Mouse (Mus musculus) forebrain, embryonic 11.5 days (tissue): ENCODE results near the gene Aip. TPM values are rescaled to one million over a fixed set of nuclear protein-coding genes. Genes with fewer than 3 reads are reported as not detected.

Experiments used
- ATAC-seq: fragments of 200-750 bp; cut with Nextera tagmentation; replicated peaks from 2 replicates; pipeline ENCODE4 v1.8.0; 2017; ENCODE audit warnings: moderate TSS enrichment; ENCODE audit not compliant: low FRiP score
- DNase-seq: peaks from one replicate; pipeline ENCODE4 v3.0.0-alpha.2; 2017; ENCODE audit warnings: low spot score
- H3K27ac ChIP-seq: fragments of 300-500 bp; sonication (generic); 2 replicates; pipeline ENCODE4 v1.5.1; 2014; ENCODE audit warnings: low read depth, low read length
- H3K27me3 ChIP-seq: fragments of 300-500 bp; sonication (generic); 2 replicates; pipeline ENCODE4 v1.6.1; 2014; ENCODE audit warnings: mild to moderate bottlenecking, low read length, mixed read lengths; ENCODE audit not compliant: control insufficient read depth, insufficient read depth
- H3K36me3 ChIP-seq: fragments of 300-500 bp; sonication (generic); 2 replicates; pipeline ENCODE4 v1.6.1; 2014; ENCODE audit warnings: mild to moderate bottlenecking, low read length, moderate library complexity, mixed read lengths; ENCODE audit not compliant: control insufficient read depth, insufficient read depth
- H3K4me1 ChIP-seq: fragments of 300-500 bp; sonication (generic); replicated peaks from 2 replicates; pipeline ENCODE4 v1.6.1; 2014; ENCODE audit warnings: low read length, mixed read lengths; ENCODE audit not compliant: control insufficient read depth, insufficient read depth
- H3K4me2 ChIP-seq: fragments of 300-500 bp; sonication (generic); 2 replicates; pipeline ENCODE4 v1.6.1; 2014; ENCODE audit warnings: low read depth, mild to moderate bottlenecking, low read length, moderate library complexity, mixed read lengths; ENCODE audit not compliant: severe bottlenecking
- H3K4me3 ChIP-seq: fragments of 300-500 bp; sonication (generic); 2 replicates; pipeline ENCODE4 v1.5.1; 2014; ENCODE audit warnings: low read depth, low read length
- H3K9ac ChIP-seq: fragments of 300-500 bp; sonication (generic); 2 replicates; pipeline ENCODE4 v1.6.1; 2014; ENCODE audit warnings: low read length
- H3K9me3 ChIP-seq: fragments of 300-500 bp; sonication (generic); 2 replicates; pipeline ENCODE4 v1.6.1; 2016; ENCODE audit warnings: low read length, mixed read lengths; ENCODE audit not compliant: control insufficient read depth
- WGBS: fragments of 180-500 bp; shearing (Covaris S2); extraction: QIAGEN DNeasy Blood & Tissue Kit; methylation state at CpG from one replicate; pipeline ENCODE4 v1.1.7; 2014; 5-methylcytosine and 5-hydroxymethylcytosine counted together
- polyA plus RNA-seq: library from polyadenylated mRNA; unstranded; fragments of >200 nt; fragmentation: Nextera tagmentation; extraction: Ambion mirVana; gene quantifications from 2 replicates; pipeline ENCODE4 v1.2.1, GENCODE M21; 2014

The Aip gene
- polyA plus RNA-seq, 1 experiment from 2014 or later, result 52.3 TPM

DNA sequence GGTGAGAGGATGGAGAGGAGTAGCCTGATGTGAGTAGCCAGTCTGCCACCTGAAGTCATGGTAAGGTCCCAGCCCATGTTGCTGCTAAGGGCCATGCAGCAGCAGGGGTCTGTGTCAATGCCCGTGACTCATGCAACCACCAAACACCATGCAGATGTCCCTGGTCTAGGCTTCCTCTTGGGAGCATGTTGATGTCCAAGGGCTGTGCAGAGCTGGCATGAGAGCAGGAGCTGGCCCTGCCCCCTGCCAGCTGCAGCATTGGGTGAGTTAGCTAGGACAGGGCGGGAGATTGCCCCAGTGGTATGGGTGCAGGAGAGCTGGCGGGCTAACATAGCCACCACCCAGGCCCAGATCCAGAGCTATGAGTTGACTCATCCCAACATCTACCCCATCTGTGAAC lies 35.2 kb downstream of the Aip start:
- Histone ChIP-seq H3K4me2 (no peak overlapping the region), H3K36me3 (no peaks in the 10 kb centered on the region), H3K9me3 (no peaks in the 10 kb centered on the region), H3K27ac (no peak overlapping the region), H3K9ac (no peak overlapping the region), H3K27me3 (no peaks in the 10 kb centered on the region), H3K4me1 (no peaks in the 10 kb centered on the region), H3K4me3 (no peak overlapping the region)
- ATAC-seq, result no peak
- 90% methylated on average over 3 of the region's 3 CpGs for WGBS
- no peak for DNase-seq

DNA sequence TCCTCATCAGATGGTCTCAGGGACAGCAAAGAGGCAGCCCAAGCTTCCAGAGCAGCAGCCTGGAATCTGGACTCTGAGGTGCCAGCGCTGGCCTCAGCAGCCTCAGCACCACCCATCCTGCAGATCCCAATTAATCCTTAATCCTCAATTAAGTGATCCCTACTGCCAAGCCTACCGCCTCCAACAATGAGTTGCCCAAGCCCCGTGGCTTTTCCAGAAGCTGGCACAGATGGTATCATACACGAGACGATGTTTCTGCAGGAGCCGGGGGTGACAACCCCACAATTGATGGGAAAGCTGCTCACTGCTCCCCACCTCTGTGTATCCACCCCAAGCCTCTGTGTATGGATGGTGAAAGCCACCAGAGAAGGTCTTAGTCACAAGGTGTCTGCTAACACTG lies 36.5 kb downstream of the Aip start:
- Histone ChIP-seq H3K27me3 (no peaks in the 10 kb centered on the region), H3K9ac (no peak overlapping the region), H3K4me1 (no peaks in the 10 kb centered on the region), H3K4me3 (no peak overlapping the region), H3K36me3 (no peaks in the 10 kb centered on the region), H3K27ac (no peak overlapping the region), H3K9me3 (no peaks in the 10 kb centered on the region), H3K4me2 (no peak overlapping the region)
- WGBS, result 65% methylated on average over 6 of the region's 6 CpGs
- ATAC-seq, result no peak
- DNase-seq, result no peak

GRCm38 (mm10) chr19:4088146-4088545 lies 37.5 kb downstream of the Aip start:
- Histone ChIP-seq H3K9me3 (no peaks in the 10 kb centered on the region), H3K4me1 (no peaks in the 10 kb centered on the region), H3K27ac (no peak overlapping the region), H3K36me3 (no peaks in the 10 kb centered on the region), H3K27me3 (no peaks in the 10 kb centered on the region), H3K4me3 (no peak overlapping the region), H3K4me2 (no peak overlapping the region), H3K9ac (no peak overlapping the region)
- DNase-seq, result peak; percentile 46
- ATAC-seq, result no peak
- WGBS, result 55% methylated on average over 5 of the region's 5 CpGs

DNA sequence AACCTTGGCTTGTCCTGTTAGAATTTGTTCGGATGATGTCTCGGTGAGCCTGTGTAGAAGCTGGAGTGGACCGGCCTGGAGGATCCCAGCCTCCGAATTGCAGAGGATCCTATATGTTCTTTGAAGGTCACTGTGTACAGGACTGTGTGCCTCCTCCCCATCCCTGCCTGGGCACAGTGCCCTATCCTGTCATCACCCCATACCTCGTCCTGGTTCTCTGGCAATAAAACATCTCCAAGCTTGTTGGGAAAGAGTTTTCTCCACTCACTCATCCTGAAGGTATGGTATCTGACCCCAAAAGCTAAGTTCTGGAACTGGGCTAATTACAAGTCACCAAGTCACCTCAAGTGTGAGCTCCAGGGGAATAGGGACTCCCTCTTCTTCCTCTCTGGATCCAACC lies 38.6 kb downstream of the Aip start:
- Histone ChIP-seq H3K4me3 (no peak overlapping the region), H3K36me3 (no peaks in the 10 kb centered on the region), H3K27me3 (no peaks in the 10 kb centered on the region), H3K4me2 (no peak overlapping the region), H3K4me1 (no peaks in the 10 kb centered on the region), H3K9ac (no peak overlapping the region), H3K27ac (no peak overlapping the region), H3K9me3 (no peaks in the 10 kb centered on the region)
- DNase-seq (peak; percentile 41), ATAC-seq (no peak)
- WGBS, result 87% methylated on average over 5 of the region's 5 CpGs

DNA sequence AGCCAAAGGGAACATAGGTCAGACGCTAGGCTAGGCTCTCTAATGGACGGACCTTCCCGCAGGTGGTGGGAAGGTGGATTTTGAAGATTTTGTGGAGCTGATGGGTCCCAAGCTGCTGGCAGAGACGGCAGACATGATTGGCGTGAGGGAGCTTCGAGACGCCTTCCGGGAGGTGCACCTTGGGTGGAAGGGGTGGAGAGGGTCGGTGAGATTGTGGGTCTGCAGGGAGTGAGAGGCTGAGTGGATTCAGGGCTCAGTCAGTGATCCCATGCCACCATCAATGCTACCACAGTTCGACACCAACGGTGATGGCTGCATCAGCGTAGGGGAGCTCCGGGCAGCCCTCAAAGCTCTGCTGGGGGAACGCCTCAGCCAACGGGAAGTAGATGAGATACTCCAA lies 39.5 kb downstream of the Aip start:
- H3K27ac ChIP-seq, result no peak overlapping the region
- ATAC-seq, result no peak
- DNase-seq, result peak; percentile 42
- H3K27me3 ChIP-seq, result no peaks in the 10 kb centered on the region
- H3K4me1 ChIP-seq, result no peaks in the 10 kb centered on the region
- H3K4me3 ChIP-seq, result no peak overlapping the region
- H3K4me2 ChIP-seq, result no peak overlapping the region
- no peaks in the 10 kb centered on the region for H3K36me3 ChIP-seq
- H3K9ac ChIP-seq, result no peak overlapping the region
- H3K9me3 ChIP-seq, result no peaks in the 10 kb centered on the region
- WGBS, result 92% methylated on average over 15 of the region's 15 CpGs

DNA sequence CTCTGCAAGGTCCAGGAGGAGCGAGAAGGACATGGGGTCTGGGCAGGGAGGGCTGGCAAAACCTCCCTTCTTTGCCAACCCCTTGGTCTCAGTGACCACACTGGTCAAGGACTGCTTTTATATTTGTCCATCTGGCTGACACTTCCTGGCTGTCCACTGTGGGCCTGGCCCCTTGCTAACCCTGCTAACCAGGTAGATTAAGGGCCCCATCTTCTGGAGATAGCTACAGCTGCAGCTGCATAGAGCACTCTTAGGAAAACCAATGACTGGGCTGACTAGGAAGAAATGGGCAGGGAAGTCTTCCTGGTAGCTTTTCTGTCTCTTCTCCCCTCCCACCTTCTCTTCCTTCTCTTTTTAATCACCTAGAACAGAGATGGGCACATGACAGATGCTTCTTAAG lies 40.7 kb downstream of the Aip start:
- Histone ChIP-seq H3K9me3 (no peaks in the 10 kb centered on the region), H3K4me3 (no peak overlapping the region), H3K27me3 (no peaks in the 10 kb centered on the region), H3K4me1 (no peaks in the 10 kb centered on the region), H3K36me3 (no peaks in the 10 kb centered on the region), H3K4me2 (no peak overlapping the region), H3K9ac (no peak overlapping the region), H3K27ac (no peak overlapping the region)
- 93% methylated on average over 1 of the region's 1 CpGs for WGBS
- ATAC-seq (no peak), DNase-seq (no peak)

GRCm38 (mm10) chr19:4083826-4084225 lies 41.8 kb downstream of the Aip start:
- H3K4me2 ChIP-seq, result no peak overlapping the region
- H3K9me3 ChIP-seq, result no peaks in the 10 kb centered on the region
- 28% methylated on average over 8 of the region's 8 CpGs for WGBS
- H3K27ac ChIP-seq, result no peak overlapping the region
- no peak overlapping the region for H3K9ac ChIP-seq
- H3K4me3 ChIP-seq, result no peak overlapping the region
- H3K36me3 ChIP-seq, result no peaks in the 10 kb centered on the region
- ATAC-seq (no peak), DNase-seq (peak; percentile 51)
- no peaks in the 10 kb centered on the region for H3K4me1 ChIP-seq
- H3K27me3 ChIP-seq, result no peaks in the 10 kb centered on the region

- Histone ChIP-seq H3K27ac (no peak overlapping the region), H3K4me2 (no peak overlapping the region), H3K27me3 (no peaks in the 10 kb centered on the region), H3K9ac (no peak overlapping the region), H3K4me1 (no peaks in the 10 kb centered on the region), H3K36me3 (no peaks in the 10 kb centered on the region), H3K4me3 (no peak overlapping the region), H3K9me3 (no peaks in the 10 kb centered on the region)
- WGBS, result 66% methylated on average over 7 of the region's 7 CpGs
- ATAC-seq (no peak), DNase-seq (peak; percentile 42)
Measured at GRCm38 (mm10) chr19:4083316-4083715, 42.3 kb downstream of the Aip start.

GRCm38 (mm10) chr19:4082219-4082965 lies 43.3 kb downstream of the Aip start:
- WGBS, result 84% methylated on average over 11 of the region's 11 CpGs
- no peak for ATAC-seq
- no peaks in the 10 kb centered on the region for H3K9me3 ChIP-seq

More at GRCm38 (mm10) chr19:4082219-4082965, 43.3 kb downstream of the Aip start:
- Histone ChIP-seq H3K4me1 (no peaks in the 10 kb centered on the region), H3K36me3 (no peaks in the 10 kb centered on the region), H3K9ac (no peak overlapping the region), H3K4me2 (no peak overlapping the region), H3K4me3 (no peak overlapping the region), H3K27ac (no peak overlapping the region), H3K27me3 (no peaks in the 10 kb centered on the region)
- DNase-seq, result peak; percentile 38
